Mouse (Mus musculus): Measurements from ENCODE around the gene Slc15a5.
"Not testable (repeated sequence)": the region's sequence is repeated elsewhere in the genome, so short reads cannot be mapped to it uniquely, and the experiment has no call there.

Gene Slc15a5

DNA sequence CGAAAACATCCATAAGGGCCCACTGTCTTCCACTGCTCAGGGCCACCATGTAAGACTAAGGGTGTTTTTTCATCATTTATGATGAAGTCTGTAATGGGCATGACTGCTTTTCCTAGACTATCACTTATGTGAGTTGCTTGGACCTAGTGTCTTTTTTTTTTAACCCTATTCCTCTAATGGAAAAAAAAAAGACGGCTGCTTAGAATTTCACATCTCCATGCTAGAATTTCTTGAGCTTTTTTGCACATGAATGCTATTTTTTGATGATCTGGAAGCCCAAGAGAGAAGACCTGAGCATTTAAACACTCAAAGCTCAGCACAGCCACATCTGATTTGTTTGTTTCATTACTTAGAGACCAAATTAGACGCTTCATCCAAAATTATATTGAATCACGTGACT, at the start of gene Slc15a5:
Gene Slc15a5, minus strand, starts transcription at position 101 of the 400 bp plus-strand sequence.
- DNase-seq (ENCODE audit: low spot score): no peak

DNA sequence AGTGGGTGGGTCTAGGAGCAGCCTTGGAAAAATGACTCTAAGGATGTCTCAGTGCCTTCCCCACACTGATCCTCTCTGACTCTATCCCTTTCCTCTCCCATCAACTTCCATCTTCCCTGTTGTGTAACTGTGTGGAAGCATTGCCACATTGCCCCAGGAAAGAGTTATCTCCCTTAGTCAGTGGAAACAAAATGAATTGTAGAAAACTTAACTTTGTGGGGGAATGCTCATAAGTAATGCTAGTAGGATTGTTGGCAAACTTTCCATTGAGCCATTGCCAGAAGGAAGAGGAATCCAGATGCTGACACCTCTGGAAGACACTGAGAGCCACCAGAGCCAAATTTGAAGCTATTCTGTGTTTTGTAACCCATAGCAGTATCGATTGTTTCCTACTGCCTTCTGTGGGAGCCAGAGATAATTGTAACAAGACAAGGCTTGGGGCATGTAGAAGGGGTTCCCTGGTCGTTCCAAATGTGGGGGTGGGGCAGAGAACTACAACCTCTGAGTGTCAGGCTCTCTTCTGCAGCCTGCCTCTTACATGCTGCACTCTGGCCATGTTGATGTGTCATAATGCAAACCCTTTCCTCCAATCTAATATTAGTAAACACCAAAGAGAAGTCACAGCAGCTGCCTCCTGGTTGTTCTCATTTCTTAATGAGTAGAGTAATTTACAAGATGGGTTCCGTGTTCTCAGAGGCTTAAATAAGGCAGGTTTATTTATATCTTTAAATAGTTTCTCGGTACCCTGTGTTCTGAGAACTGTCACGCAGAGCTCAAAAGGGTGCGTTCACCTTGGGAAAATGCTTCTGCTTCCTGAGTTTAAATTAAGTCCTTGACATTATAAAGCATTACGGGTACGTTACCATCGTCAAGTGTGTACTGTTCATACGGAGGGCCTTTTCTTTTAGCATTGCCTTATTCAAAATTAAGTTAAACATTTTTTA, 48.9 kb upstream of the Slc15a5 start:
- DNase-seq (ENCODE audit: low spot score): no peak

DNA sequence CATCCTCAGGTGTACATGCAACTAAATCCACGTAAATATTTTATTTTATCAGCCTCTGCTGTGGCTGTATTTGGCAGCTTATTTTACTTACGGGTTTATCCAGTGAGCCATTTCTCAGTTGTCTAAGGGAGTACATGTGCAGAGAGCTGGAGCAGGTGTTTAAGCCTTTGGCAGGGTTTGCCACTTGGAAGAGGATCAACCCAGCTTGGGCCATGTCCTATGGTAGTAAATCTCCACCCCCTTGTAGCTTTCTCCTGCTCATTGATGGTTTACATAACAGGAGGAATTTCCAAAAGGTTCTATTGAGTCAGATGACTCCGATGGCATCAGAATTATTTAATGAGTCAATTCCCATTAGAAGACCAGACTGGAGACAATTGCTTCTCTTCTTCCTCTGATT, 37.8 kb upstream of the Slc15a5 start:
- no peak for DNase-seq (ENCODE audit: low spot score)

DNA sequence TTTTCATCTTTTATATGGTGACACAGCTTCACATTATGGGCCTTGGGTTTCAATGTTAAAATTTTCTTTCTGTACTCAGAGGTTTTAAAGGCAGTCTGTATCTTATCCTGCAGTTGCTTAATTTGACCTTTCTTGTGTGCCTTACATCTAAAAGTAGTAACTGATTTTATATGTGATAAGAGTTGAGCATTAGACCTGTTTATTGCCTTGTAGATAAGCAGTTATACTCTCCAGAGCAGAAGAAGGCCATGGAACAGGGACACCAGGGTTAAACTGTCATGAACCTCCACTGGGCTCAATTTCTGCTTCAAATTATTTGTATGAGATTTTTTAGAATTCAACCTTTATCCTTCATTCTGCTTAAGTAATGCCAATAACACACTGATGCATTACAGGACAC, 24.8 kb upstream of the Slc15a5 start:
- DNase-seq (ENCODE audit: low spot score): no peak

DNA sequence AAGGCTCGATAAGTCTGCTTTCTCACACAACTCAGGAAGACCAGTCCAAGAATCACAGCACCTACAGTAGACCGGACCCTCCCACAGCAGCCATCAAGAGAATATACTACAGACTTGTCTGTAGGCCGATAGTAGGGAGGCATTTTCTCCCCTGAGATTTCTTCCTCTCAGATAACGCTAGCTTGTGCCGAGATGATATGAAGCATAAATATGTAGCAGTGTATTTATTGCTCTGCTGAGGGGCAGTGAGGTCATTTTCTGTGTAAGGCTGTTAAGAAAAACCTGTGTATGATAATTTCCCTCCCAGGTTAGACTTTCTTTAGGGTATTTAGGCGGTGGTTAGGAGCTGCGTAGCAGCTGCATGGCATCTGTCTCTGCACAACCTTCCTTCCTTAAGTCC, 23.2 kb upstream of the Slc15a5 start:
- DNase-seq (ENCODE audit: low spot score): no peak

DNA sequence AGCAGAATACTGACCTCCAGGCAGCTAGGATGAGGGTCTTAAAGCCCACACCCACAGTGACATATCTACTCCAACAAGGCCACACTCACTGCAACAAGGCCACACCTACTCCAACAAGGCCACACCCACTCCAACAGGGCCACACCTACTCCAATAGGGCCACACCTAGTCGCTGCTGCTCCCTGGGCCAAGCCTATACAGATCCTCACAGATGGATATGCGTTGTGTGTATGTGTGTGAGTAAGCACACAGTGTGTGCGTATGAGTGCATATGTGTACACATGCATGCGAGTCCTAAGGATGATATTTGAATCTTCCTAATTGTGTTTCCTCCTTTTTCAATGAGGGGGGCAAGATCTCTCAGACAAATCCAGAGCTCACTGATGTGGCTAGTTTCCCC, 22.1 kb upstream of the Slc15a5 start:
- DNase-seq (ENCODE audit: low spot score): no peak

DNA sequence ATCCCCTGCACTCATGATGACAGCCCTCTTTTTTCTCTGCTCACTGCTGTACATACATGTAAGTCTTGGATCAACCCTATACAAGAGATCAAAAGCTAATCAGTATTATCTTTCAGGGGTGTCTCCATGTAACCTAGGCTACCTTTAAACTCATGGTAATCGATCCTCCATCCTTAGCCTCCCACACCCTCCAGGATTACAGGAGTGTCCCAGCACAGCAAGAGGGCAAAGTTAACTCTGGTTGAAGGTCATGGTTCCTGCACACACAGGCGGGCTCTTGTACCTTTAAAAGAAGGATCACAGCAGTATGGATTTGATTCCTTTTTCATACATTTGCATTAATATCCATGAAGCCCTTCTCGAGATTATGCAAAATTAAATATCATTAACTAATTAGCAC, 19.9 kb upstream of the Slc15a5 start:
- no peak for DNase-seq (ENCODE audit: low spot score)

DNA sequence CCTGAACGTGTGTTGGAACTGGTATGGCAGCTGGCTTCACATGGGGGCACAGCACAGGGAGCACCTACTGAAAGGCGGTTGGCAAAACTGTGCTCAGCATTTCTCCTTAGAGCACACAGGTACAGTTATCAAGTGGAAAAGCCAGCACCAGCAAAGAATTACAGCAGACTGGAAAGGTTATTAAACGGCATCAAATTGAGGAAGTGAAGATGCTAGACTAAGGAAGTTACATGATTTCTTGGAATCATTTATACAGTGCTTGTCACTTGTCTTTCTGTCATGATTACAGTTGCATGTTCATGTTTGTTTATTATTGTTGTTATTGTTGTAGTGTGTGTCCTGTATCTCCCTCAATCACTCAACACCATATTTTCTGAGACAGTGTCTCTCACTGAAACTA, 15.3 kb upstream of the Slc15a5 start:
- DNase-seq (ENCODE audit: low spot score): no peak

DNA sequence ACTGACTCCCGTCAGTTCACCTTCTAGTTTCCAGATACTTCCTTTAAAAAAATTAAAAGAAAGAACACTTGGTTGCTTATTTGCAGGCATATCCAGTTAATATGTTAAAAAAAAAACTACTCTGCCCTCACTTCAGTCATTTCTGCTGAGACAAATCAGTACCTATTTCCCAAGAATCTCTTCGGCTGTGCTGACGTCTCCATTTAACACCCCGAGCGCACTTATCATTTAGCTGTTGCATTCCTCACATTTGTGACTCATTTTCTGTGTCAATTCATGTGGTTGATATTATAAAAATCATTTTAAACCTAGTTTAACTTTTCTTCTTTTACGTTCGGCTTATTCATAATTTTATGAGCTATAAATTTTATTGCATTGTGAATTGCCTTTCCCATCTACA, 12.7 kb upstream of the Slc15a5 start:
- no peak for DNase-seq (ENCODE audit: low spot score)

DNA sequence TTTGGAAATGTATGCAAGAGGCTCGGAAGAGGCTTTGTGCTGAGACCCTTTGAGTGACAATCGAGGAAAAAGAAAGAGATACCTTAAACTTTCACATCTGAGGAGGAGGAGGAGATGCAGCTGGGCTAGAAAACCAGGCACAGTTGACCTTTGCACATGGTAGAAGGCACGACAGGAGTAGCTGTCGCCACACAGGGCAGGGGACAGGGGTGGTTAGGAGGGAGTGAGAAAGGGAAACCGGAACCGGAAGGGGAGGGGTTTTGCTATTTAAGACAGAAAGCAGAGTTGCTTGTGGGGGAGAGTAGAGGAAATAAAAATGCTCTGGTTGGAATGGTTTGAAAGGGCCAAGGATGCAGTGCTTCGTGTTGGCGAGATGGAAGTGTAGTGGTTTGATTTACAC, 9.4 kb upstream of the Slc15a5 start:
- no peak for DNase-seq (ENCODE audit: low spot score)

DNA sequence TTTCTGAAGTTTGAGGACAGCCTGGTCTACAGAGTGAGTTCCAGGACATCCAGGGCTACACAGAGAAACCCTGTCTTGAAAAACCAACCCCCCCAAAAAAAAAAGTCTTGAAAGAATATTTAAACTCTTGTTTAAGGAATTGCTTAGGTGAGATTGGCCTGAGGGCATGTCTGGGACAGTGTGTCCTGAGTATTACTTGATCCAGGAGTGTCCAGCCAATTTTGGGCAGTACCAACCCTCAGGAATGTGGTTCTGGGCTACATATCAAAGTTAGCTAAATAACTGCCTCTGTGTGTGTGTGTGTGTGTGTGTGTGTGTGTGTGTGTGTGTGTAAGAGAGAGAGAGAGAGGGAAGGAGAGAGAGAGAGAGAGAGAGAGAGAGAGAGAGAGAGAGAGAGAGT, 6.7 kb upstream of the Slc15a5 start:
- DNase-seq (ENCODE audit: low spot score): not testable (repeated sequence)

DNA sequence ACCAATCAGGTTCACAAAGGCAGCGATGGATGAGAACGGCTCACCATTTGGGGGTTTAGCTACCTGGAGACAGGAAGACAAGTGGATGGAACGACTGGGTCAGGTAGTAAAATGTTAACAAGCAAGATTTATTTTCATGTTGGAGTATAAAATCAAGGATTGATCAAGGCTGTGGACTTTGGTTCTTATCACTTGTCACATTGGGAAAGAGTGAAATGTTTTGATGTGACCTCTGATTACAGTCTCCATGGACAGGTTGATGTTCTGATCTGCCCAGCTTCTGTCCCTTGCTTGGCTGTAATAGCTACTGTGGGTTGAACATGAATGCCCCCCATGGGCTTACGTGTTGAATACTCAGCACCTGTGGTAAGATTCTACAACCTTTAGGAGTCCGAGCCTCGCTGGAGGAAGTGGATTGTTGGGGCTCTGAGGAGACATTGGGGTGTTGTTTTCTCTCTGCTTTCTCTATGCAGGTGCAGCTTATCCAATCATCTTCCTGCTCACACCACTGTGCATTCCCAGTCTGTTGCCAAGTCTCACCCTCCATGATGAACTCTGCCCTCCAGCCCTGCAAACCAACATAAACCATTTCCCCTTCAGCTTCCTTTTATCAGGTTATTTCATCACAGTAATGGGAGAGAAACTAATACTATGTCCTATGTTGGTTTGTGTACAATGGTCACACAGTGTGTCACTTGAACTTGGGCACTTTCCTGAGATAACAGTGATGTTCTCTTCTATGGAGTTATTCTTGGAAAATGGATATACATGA, 1.2 kb upstream of the Slc15a5 start:
- no peak for DNase-seq (ENCODE audit: low spot score)

DNA sequence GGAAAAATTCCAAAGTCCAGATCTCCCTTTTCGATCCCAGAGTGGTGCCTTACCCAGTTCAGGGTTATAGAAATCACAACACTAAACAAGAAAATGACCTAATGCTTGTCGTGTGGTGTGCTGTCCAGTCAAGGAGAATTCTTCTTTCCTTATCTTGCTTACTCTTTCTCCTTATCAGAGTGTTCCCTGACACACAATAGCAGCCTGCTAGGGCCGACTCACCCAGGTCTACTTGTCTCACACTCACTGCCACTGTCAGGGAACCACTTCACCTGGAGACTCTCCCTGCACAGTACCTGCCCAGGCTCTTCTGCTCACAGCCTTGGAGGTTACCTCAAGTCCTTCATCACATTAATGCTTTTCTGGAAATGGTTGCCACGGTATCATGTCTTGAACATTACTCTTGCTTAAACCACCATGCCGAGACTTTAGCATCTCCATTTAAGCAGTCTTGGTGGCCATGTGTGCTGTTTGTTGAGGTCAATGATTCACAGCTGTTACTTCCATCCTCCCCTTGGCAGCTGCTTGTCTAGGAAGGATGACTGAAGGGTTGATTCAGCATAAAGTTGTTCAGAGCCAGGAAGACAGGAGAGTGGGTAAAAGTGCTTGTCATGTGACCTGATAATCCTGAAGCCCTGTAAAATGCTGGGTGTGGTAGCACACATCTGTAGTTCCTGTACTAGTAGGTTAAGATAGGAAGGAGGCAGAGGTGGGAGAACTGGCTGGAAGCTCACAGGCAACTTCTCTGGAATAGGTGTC, 1.9 kb downstream of the Slc15a5 start:
- no peak for DNase-seq (ENCODE audit: low spot score)

DNA sequence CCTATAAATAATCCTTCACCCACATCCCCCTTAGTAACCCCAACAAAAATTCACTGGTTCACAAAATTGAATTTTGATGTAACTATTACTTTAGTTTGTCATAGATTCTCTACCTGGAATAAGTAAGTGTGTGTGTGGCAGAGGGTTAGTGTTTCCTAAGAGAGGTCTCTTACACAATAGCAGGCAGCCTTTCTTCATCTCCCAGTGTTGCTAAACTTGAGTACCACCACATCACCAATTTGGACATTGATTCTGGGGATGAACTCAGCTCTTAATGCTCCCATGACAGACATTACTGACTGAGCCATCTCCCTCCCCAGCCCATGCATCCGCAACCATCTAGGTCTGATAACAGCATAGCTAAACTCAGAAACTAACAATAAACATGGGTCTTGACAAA, 4.0 kb downstream of the Slc15a5 start:
- DNase-seq (ENCODE audit: low spot score): no peak

DNA sequence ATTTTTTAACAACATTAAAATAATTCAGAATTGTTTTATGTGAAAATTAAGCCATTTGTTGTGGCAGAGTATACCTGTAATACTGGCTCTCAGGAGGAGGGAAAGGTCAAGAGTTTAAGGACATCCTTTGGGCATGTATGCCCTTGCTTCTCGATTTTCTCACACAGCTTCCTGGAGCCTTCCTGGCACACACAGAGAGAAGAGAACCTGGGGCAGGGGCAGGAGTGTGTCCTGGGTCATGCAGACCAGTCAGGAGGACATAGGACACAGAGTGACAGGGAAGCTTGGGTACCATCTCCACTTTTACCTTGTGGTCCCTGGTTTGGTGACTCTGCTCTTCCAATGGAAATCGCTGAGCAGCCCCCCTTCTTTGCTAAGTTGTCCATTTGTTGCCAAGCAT, 6.2 kb downstream of the Slc15a5 start:
- no peak for DNase-seq (ENCODE audit: low spot score)

DNA sequence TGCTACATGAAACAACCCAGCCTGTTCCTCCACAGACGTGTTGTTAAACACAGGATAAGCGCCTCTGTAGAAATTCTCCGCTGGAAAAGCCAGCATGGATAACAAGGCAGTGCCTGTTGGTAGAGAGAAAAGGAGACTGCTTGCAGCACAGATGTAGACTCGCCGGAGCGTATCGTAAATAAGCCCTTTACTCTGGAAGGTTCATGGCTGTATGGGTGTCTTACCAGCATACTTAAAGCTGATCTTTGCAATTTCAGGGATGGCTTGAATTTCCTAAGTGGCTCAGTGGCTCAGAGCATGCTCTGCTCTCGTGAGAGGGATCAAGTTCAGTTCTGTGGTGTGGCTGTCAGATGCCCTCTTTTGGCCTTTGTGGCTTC, 6.8 kb downstream of the Slc15a5 start:
- no peak for DNase-seq (ENCODE audit: low spot score)

DNA sequence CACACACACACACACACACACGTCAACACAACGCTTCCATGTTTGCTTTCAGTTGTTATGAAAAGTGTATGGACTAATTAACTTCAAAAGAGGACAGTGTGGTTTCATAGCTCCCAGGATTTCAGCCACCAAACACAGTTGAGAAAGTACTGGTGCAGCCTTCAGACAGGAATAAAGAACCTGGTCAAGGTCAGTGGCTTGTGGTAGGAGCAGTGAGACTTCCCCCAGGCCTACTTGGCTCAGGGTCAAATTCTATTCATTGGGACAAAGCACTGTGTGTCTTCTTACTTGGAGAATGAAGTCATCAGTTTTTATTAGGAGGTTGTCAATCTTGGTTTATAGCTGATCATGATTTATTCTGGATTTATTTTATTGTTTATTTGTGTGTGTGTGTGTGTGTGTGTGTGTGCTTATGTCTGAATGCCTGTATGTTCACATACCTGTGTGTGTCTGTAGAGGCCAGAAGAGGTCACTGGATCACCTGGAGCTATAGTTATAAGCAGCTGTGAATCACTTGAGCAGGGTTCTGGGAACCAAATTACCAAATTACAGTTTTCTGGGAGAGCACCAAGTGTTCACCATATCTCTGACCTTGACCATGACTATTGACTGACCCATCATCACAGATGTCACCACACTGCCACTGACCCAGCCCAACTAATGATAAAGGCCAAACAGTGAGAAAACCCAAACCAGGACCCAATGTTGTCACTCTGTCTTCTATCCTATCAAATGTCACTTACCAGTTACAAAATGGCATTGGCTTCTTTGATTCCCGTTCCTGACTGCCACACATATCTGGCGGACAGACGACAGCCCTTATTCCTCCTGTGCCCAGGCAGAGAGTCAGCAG, 7.4 kb downstream of the Slc15a5 start:
- DNase-seq (ENCODE audit: low spot score): no peak

DNA sequence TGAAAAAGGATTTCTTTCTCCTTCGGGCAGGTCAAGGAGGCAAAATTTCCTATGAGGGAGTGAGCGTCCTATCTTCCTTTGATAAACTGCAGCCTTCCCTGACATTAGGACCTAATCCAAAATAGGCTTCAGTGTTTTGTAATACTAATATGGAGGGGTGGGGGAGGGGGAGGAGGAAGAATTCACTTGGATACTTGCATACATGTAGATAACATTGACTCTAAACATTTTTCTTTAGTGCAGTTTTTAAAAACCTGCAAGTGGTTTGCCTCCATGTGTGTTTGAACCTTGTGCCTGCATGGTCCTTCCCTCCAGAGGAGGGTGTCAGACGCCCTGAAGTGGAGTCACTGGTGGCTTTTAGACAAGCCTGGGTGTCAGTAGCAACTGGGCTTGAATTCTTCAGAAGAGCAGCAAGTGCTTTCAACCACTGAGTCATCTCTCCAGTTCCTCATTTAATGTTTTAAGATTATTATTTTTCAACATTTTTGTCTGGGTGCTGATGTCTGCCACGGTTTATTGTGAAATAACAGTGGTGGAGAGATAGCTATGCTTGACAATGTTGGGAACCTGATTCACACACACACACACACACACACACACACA, 8.1 kb downstream of the Slc15a5 start:
- DNase-seq (ENCODE audit: low spot score): no peak

DNA sequence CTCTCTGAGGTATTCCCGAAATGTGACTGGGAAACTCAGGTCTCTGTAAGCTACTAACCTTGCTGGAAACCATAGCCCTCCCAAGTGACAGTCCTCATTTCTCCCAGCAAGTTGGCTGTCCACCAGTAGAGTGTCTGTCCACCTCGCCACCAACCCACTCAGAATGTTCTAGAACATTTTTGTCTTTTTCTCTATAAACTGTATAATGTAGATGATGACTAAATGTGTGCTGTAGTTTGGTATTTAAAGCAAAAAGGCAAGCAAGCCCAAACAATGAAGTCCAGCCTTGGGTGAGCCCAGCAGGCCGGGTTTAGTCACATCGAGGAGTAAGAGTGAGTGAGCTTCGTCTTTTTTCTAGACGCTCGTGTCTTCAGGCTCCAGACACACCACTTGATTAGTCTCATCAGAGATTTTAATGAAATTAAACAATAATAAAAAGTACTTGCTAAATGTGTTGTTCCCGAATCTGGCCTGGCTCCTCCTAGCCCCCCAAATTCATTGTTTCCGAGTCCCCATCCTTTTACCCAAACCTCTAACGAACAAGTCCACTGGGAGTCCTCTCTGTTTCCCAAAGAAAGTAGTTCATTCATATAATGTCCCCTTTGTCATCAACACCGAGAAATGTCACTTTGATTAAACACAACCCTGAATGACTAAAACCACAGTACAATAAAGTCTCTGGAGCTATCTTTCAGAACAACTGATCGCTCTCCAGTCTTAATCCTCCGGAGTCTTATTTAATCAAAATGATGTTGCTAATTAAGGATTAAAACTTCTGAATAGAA, 8.8 kb downstream of the Slc15a5 start:
- DNase-seq (ENCODE audit: low spot score): no peak

DNA sequence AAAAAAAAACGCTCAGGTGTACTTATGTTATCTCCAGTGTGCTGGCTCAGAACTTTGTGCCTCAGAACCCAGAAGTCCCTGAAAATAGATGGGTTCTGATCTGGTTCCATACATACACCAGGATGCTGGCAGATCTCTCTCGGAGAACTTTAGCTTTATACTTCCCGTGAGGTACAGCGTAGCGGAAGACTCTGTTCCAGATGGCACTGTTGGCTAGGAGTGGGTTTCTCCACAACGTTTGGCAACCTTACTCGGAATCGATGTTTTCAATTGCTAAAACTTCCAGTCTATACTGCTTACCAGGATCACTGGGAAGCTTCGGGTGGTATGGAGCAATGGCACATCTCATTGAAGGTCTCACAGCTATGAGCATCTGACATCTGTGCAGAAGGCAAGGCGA, 9.8 kb downstream of the Slc15a5 start:
- DNase-seq (ENCODE audit: low spot score): no peak

Measured in ovary, postnatal 10 days (tissue).